Mouse (Mus musculus) gastrocnemius, adult 2 months (tissue): ENCODE results near the gene Polr2c. TPM values are rescaled to one million over a fixed set of nuclear protein-coding genes. Genes with fewer than 3 reads are reported as not detected.
A peak's percentile ranks its signal among the peaks of the same experiment; 100 is the strongest.

Source experiments
- DNase-seq: peaks from one replicate; pipeline ENCODE4 v3.0.0; 2022
- H3K27ac ChIP-seq: fragments of 200-600 bp; 2 replicates; pipeline ENCODE4 v1.8.1; 2022; ENCODE audit warnings: mild to moderate bottlenecking
- H3K4me3 ChIP-seq: fragments of 200-600 bp; 2 replicates; pipeline ENCODE4 v1.8.1; 2022; ENCODE audit warnings: mild to moderate bottlenecking, moderate library complexity
- CTCF ChIP-seq: fragments of 200-600 bp; IDR thresholded peaks from 2 replicates; pipeline ENCODE4 v1.8.1; 2022; ENCODE audit warnings: antibody characterized with exemption, mild to moderate bottlenecking, moderate library complexity
- intact Hi-C: fragments of 180-260 bp; cut with DNase I; formaldehyde crosslinking; loops from one replicate; pipeline ENCODE4 v1.15.1; 2025
- total RNA-seq, 2 experiments: library from RNA; stranded (reverse); gene quantifications; 2 replicates each; pipeline ENCODE4 v1.2.3; 2021

The Polr2c gene
- total RNA-seq, 2 experiments from 2014 or later = 47.3 to 49.8 TPM

DNA sequence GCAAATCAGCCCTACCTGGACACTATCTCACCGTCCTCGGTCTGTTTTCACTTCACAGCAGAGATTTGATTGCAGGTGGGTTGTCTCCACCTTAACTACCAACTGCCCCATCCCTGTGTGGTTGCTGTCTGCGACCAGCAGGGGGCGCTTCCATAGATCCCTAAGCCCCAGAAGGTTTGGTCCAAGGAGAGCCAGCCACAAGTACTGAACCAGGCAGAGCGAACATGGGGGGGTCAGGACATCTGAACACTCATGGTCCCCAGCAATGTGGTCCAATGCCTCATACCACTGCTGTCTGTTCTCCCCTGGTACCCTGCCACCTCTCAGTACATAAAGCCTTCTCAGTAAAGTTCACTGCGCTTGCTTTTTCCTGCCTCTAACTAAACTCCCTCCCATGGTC is 17.1 kb downstream of the Polr2c start:
- H3K4me3 ChIP-seq = peak overlapping the region; percentile 74
- peak; percentile 80 for DNase-seq
- TF ChIP-seq CTCF = peak; percentile 97
- intact Hi-C loops = loop anchor here (1.0 kb wide), 1 partner anchor 34 kb away; no protein-coding TSS in a partner anchor
- H3K27ac ChIP-seq = peak overlapping the region; percentile 85

DNA sequence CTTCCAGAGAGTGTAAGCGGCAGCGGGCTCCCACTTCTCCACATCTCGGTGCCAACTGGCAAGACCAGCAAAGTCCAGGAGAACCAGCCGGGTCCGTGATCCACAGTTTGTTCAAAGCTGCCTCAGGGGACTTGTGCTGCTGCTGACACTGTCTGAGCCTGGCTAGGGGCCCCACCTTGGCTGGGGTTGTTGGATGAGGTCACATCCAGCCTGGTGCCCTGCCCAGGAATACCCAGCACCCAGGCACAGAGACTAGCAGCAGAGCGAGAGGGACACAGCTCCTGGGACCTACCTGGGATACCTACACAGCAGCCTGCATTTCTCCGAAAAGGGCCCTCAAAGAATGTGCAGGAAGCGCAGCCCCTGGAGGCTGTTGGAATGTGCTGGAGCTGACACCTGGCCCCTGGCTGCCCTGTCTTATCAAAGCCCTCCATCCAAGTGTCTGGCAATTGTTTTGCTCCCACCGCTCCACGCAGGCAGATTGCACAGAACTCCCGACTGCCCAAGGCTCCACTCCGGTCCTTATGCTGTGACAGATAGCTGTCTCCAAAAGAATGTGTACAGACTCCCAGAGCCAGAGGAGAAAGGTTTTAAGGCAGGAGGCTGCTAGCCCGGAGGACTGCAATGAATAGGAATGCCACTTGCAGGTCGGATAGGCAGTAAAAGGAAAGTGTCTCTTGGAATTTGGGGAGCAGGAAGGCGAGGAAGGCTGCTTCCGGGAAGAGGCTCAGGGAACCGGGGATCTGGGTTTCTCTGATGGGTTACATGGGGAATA is 18.0 kb downstream of the Polr2c start:
- Histone ChIP-seq H3K27ac (peak overlapping the region; percentile 85), H3K4me3 (peak overlapping the region; percentile 74)
- peak; percentile 56 for DNase-seq
- intact Hi-C loops = loop anchor here (1.0 kb wide), 1 partner anchor 30 kb away; no protein-coding TSS in a partner anchor
- TF ChIP-seq CTCF = no peak

DNA sequence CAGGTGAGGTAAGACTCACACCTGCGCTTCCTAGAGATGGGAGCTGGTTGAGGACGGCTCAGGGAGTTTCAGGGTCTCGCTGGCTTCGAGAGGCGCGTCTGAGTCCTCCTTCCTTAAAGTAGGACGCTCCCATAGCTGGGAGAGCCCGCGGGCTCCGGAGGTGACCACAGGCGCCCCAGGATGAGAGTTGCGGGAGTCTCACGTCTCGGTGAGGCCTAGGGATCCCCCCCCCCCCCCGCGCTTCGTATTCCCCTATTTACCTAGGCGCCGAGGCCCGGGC is 18.6 kb downstream of the Polr2c start:
- peak overlapping the region; percentile 85 for H3K27ac ChIP-seq
- no peak for TF ChIP-seq CTCF
- peak overlapping the region; percentile 74 for H3K4me3 ChIP-seq
- intact Hi-C loops = loop anchor here (1.0 kb wide), 1 partner anchor 29 kb away; no protein-coding TSS in a partner anchor
- no peak for DNase-seq

DNA sequence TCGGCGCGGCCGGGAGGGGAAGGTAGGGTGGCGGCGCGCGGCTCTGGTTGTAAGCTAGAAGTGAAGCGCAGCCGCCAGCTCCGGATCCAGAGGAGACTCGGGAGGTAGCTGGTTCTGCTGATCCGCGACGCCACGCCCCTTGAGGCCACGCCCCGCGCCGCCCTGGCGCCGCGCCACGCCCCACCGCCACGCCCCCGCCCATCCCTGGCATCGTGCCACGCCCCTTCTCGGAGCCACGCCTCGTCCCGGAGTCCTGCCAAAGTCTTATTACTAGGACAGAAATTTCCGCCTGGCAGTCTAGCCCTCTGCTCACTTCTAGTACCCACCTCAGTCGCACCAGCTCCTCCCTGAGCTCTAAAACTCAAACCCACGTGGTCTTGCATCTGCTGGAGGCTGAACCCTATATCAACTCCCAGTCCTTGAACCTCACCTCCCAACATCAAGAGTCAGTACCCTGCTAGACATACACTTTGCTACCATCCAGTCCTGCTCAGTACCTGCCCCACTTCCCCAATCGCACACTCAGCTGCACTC is 19.0 kb downstream of the Polr2c start, which contains the start of gene Dok4:
Gene Dok4 (minus strand): TSS at position 134 of the 534 bp plus-strand sequence.
- TF ChIP-seq CTCF = no peak
- peak; percentile 91 for DNase-seq
- intact Hi-C loops = no loop called here
- Histone ChIP-seq H3K4me3 (peak within 1 kb of the TSS; percentile 74), H3K27ac (peak within 1 kb of the TSS; percentile 85)

DNA sequence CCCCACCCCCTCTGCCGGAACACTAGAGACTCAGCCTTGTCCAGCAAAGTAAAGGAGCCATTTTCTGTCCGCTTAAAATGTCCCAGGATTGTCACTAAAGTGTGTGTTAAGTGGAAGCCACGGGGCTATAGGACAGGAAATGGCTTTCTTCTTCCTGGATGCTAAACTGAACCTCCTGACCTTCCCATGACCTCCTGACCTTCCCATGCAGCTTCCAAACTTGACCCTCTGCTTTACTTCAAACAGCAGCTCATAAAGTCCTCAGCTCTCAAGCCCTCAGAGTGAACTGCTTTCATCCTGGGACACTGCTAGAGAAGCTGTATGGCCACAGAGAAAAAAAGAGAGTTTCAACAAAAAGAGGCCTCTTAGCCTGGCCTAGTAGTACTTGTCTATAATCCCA is 19.6 kb downstream of the Polr2c start:
- intact Hi-C loops = no loop called here
- H3K27ac ChIP-seq = peak overlapping the region; percentile 67; the same call in 1 of the 2 replicates
- H3K4me3 ChIP-seq = no peak overlapping the region
- DNase-seq = no peak
- TF ChIP-seq CTCF = no peak

DNA sequence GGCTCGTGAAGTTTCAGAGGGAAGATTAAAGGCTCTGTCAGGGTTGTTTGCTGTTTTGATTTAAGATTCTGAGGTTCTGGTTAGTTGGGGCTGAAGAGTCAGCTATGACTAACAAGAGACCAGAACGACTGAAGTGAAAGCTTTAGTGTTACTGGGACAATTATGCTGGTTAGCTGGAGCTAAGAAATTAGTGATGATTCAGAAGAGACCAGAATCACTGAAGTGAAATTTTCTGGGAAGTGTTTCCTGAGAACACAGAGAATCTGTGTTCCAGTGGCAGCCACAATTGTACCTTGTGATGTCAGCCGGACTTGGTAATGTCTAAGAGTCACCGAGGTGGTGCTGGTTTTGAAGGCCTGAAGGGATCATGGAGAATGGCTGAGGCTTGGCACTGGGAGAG is 23.5 kb downstream of the Polr2c start:
- Histone ChIP-seq H3K27ac (no peak overlapping the region), H3K4me3 (no peak overlapping the region)
- no peak for DNase-seq
- intact Hi-C loops = no loop called here
- no peak for TF ChIP-seq CTCF

DNA sequence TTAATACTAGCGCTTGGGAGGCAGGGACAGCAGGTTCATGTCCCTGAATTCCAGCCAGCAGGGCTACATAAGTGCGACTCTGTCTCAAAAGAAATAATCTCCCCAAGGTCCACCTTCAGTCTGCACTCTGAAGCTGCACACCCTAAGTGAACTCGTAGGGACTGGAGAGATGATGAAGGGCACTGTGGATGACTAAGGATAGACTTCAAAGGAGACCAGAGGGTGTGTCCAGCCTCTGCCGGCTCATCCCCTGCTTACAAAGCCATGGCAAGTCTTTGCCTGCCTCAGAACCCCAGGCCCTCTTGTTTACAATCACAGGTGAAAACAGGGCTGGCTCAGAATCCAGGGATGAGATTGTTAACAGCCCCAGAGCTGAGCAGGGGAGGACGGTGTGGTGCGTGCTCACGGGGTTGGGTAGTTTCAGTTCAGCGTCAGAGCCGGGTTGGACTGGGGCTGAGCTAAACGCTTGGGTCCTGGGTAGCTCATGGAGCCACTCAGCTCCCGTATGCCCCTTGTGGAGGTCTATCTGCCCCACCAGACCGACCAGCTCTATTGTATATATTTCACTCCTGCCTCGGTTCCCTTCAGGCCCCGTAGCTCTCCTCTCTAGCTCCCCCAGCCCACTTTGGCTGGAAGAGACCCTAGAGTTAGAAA is 31.3 kb downstream of the Polr2c start:
- intact Hi-C loops = no loop called here
- no peak for DNase-seq
- no peak for TF ChIP-seq CTCF
- H3K4me3 ChIP-seq = no peak overlapping the region
- no peak overlapping the region for H3K27ac ChIP-seq

DNA sequence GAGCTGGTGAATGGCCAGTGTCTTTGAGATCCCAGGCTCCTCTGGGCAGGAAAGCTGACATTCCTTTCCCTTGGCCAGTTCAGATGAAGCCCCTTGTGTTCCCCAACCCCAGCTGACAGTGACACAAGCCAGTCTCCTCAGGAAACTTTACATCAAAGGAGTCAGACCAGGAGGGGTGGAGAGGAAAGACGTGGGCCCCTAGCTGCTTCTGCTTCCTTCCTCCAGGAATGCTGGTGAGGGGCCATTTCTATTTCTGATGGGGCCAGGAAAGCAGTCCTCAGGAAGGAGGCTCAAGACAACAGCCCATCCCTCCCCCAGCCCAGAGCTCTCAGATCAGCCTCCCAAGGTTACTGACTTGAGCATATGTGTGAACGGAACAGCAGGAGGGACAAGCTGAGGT is 35.7 kb downstream of the Polr2c start:
- DNase-seq = no peak
- H3K27ac ChIP-seq = no peak overlapping the region
- H3K4me3 ChIP-seq = no peak overlapping the region
- intact Hi-C loops = no loop called here
- TF ChIP-seq CTCF = no peak

DNA sequence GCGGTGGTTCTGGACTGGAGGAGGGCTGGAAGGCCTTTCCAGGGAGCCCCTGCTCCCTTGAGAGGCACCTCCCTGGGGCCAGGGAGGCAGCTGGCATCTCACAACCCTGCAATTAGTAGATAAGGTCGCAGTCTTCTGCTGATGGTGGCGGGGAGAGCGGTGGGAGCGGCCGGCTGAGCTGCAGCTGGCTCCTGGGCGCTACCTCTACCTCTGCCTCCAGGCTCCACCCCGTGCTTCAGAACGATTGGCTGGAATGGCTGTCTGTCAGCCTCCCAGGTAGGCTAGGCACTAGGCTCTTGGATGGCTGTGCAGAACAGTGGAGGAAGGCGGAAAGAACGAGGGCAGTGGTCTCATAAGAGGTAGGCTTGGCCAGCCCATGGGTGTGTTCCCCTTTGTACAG is 42.0 kb downstream of the Polr2c start:
- DNase-seq = no peak
- intact Hi-C loops = no loop called here

DNA sequence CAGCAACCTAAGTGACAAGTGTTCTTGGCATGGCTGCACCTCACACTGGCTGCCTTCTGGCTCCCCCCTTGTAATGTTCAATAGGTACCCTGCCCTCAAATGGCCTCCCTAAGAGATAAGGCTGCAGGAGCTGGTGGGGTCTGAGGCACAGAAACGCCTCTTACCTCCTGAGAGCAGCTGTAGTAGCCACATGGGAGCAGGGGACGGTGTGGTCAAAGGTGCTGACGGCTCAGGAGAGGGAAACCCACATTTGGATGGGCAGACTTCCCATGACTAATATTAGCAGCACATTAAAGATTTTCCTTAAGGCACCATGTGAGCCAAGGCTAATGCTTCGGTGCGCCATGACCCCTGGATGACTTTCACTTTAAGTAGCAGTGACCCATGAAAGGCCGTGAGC is 43.4 kb downstream of the Polr2c start:
- peak; percentile 47 for DNase-seq
- Histone ChIP-seq H3K4me3 (peak overlapping the region; percentile 33), H3K27ac (peak overlapping the region; percentile 72)
- no peak for TF ChIP-seq CTCF
- intact Hi-C loops = loop anchor here (1.0 to 10.0 kb wide), 2 partner anchors 22 to 196 kb away; no protein-coding TSS in a partner anchor

More for the DNA sequence above, 42.0 kb downstream of the Polr2c start:
- no peak overlapping the region for H3K4me3 ChIP-seq
- no peak for TF ChIP-seq CTCF
- H3K27ac ChIP-seq = no peak overlapping the region

DNA sequence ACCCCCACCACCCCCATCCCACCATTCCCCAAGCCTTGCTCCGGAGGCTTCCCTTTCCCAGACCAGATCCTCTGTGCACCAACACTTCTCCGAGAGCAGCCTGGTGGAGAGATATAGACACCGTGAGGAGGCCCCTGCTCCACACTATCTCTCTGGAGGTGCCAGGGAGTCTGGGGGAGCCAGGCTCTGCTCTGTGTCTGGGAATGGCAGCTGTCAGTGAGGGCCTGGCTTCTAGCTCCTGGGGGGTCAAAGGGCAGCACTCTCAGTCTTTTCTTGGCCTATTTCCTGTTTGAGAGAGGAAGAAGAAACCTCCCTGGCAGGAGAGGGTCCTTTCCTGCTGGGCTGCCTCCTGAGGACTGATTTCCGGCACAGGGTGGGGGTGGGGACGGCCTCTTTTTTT is 43.8 kb downstream of the Polr2c start:
- Histone ChIP-seq H3K4me3 (peak overlapping the region; percentile 33), H3K27ac (peak overlapping the region; percentile 72)
- intact Hi-C loops = loop anchor here (1.0 to 10.0 kb wide), 2 partner anchors 23 to 196 kb away; no protein-coding TSS in a partner anchor
- DNase-seq = peak; percentile 27
- no peak for TF ChIP-seq CTCF

DNA sequence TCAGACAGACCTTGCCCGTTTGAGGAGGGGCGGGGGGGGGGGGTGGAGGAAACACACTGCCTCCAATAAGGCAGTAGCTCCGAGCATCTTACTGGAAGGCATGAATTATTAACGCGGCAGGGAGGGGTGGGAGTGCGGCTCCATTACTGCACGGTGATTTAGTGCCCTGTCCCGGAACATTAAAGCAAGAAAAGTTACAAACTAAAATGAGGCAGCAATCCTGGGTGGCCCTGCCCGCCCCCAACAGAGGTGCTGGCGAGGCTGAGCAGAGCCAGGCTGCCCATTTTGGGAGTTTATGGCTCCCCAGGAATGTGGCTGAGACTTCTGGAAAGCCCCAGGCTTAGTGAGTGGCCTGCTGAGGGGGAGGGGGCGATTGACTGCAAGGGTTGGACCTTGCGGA is 46.5 kb downstream of the Polr2c start:
- no peak for TF ChIP-seq CTCF
- no peak overlapping the region for H3K4me3 ChIP-seq
- intact Hi-C loops = loop anchor here (10.0 kb wide), 1 partner anchor 199 kb away; no protein-coding TSS in a partner anchor
- DNase-seq = no peak
- H3K27ac ChIP-seq = no peak overlapping the region
